Mouse (Mus musculus): Measurements from ENCODE around the gene Tctn1.

Tctn1 gene

GRCm38 (mm10) chr5:122285029-122285766 is 20.9 kb upstream of the Tctn1 start:
- peak; percentile 52 for DNase-seq

- DNase-seq, result peak; percentile 94
Observed at GRCm38 (mm10) chr5:122284183-122285028, 20.1 kb upstream of the Tctn1 start, which contains the start of gene Pptc7. Gene Pptc7 (plus strand): TSS chr5:122284365.

DNA sequence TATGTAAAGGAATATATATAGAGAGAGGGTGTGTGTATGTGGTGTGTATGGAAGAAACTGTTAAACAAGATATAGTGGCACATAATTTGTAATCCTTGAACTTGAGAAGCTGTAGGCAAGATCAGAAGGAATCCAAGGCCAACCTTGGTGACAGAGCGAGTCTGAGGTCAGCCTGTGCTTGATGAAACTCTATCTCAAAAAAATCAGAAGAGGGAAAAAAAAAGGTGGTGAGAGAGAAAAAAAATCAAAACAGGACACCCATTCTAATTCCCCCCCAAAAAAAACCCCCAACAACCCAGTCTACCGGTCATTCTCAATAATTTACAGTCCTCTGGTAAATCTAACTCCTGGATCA is 19.5 kb upstream of the Tctn1 start:
- no peak for DNase-seq

DNA sequence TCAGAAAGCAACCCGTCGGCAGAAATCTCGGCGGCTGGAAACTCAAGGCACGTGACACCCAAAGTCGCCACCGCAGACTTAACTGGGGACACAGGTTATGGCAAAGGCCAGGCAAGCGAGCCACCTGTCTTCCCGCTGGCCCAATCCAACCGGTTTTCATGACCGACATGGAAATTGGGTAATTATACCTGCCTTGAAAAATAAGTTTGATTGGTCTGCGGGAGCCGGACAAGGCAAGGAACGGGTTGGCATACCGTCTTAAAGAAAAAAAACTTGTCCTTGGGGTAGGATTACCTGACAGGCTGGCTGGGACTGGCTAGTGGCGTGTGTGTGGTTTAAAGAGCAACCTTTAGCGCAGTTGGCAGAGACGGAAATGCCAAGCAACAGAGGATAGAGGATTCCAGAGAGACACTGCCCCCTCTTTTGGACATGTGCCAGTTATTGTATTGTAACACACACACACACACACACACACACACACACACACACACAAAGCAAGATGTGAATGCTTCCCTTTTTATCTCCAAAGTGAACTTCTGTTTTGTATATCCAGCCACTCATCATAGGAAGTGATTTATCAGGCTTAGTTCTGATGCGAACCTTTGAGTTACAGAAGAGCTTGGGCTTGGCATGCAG is 16.7 kb upstream of the Tctn1 start:
- peak; percentile 48 for DNase-seq

GRCm38 (mm10) chr5:122280422-122280826 is 16.2 kb upstream of the Tctn1 start:
- peak; percentile 34 for DNase-seq

GRCm38 (mm10) chr5:122279799-122280421 is 15.7 kb upstream of the Tctn1 start:
- peak; percentile 54 for DNase-seq

GRCm38 (mm10) chr5:122278946-122279345 is 14.7 kb upstream of the Tctn1 start:
- DNase-seq, result no peak

- peak; percentile 62 for DNase-seq
Observed at GRCm38 (mm10) chr5:122274785-122275184, 10.5 kb upstream of the Tctn1 start.

DNA sequence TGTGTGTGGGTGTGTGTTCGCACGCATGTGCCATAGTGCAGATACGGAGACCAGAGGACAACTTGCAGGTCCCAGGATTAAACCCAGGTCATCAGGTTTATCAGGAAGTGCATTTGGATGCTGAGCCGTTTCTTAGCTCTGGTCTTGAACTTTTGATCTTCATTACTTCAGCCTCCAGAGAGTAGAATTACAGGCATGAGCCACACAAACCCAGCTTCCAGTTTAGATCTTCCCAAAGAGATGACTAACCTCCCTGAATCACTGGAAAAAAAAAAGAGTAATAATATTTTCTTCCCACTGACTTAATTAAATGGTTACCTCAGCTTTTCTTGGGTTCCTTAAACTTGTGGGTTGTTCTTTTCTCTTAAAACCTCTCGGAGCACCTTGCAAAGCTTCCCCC is 8.6 kb upstream of the Tctn1 start:
- no peak for DNase-seq

DNA sequence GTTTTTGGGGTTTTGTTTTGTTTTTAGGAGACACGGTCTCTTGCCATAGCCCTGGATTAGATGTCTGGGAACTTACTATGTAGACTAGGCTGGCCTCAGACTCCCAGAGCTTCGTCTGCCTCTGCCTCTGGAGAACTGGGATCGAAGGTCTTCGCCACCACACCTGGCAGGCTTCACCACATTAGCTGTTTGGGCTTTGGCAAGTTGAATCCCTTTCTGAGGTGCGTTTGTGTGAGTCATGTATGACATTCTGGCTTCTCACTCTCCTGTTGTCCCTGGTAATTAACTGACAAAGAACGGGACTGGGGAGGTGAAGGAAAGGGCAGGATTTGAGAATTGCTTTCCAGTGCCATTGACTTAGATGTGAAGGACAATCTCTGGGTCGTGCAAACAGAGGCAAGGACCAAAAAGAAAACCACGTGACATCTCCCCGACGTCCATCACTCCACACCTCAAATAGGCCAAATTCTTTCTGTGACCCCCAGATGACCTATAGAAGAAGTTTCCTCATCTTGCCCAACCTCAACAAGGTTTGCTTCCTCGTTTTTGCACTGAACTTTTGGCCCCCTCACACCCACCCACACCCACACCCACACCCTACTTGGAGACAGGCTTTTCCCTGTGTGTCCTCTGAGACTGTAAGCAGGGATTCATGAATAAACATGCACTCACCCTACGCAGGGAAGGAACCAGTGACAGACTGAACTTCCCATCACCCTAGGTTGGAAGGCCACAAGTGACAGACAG is 4.8 kb upstream of the Tctn1 start:
- DNase-seq, result peak; percentile 16

DNA sequence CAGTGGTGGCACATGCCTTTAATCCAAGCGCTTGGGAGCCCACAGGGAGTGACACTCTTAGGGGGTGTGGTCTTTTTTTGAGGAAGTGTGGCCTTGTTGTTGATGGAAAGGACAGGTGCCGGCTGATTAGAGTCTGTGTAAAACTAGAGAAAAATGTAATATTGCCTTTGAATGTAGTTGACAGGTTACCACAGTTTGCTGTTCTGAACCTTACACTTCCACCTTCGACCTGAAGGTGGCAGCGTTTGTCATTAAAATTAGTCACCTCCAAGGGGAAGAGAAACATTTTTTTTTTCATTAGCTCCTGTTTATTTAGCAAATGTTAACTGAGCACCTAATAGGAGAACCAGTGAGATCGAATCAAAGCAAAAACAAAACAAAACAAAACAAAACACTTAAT is 3.6 kb upstream of the Tctn1 start:
- peak; percentile 86 for DNase-seq

- no peak for DNase-seq
Observed at GRCm38 (mm10) chr5:122267136-122267535, 2.9 kb upstream of the Tctn1 start.

DNA sequence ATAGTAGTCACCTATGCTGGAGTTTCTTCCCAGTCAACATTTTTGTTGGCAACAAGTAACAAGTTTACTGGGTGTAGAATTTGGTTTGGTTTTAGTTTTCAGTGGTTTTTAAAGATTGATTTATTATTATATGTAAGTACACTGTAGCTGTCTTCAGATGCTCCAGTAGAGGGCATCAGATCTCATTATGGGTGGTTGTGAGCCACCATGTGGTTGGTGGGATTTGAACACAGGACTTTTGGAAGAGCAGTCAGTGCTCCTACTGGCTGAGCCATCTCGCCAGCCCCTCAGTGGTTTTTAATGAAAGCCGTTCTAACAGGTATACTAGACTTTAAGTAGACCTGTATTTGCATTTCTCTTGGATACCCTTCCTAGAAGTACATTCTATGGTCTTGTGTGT is 1.7 kb upstream of the Tctn1 start:
- DNase-seq, result no peak

GRCm38 (mm10) chr5:122265187-122265586 is 927 bp upstream of the Tctn1 start:
- DNase-seq, result no peak

DNA sequence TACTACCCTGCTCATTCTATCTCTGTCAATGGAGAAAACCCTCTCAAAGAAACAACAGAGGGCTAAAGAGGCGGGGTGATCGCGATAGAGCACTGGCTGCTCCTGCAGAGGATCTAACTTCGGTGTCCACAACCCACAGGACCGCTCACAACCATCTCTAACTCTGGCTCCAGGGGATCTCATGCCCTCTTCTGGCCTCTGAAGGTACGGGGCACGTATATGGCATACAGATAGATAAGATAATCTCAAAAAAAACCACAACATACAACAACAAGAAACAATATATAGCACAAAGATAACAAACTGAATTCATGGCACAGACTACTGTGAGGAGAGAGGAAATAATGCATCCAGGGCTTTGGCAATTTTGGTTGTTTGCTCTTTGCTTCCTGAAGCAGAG is 2.2 kb downstream of the Tctn1 start:
- DNase-seq, result no peak

GRCm38 (mm10) chr5:122258027-122258741 is 6.1 kb downstream of the Tctn1 start:
- no peak for DNase-seq

GRCm38 (mm10) chr5:122251895-122252606 is 12.2 kb downstream of the Tctn1 start:
- DNase-seq, result no peak

DNA sequence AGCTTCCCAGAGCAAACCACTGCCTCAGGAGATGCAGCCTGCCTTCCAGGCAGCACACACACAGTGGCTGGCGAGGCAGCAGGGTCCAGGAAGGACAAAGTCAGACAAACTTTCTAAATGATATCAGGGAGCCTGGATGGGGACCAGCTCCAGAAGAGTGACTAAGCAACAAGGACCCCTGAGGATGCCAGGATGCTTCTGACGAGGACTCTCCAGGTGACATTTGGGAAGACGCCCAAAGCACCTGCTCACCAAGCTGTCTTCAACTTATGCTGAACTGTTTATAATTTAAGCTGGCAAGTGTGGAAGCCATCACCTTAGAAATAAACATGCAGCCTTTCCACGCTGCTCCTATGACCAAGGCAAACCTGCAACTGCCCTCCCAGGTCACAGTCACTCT is 15.0 kb downstream of the Tctn1 start:
- DNase-seq, result no peak

DNA sequence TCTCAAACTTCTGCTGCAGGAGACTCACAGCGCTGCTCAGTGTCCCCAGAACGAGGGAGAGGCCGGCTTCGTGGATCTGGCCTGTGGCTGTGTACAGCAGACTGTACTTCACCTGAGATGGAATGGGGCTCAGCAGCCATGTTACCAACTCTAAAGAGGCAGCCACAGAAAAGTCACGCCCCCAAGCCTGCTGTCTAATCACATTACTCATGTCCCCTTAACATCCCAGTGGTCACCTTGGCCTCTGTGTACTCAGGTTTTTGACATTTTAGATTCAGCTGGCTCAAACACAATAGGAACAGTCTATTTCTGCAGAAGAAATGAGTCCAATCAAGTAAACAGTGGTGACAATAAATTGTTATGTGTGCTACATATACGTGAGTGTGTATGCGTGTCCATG is 16.3 kb downstream of the Tctn1 start:
- no peak for DNase-seq

GRCm38 (mm10) chr5:122247529-122247928 is 16.7 kb downstream of the Tctn1 start:
- no peak for DNase-seq

DNA sequence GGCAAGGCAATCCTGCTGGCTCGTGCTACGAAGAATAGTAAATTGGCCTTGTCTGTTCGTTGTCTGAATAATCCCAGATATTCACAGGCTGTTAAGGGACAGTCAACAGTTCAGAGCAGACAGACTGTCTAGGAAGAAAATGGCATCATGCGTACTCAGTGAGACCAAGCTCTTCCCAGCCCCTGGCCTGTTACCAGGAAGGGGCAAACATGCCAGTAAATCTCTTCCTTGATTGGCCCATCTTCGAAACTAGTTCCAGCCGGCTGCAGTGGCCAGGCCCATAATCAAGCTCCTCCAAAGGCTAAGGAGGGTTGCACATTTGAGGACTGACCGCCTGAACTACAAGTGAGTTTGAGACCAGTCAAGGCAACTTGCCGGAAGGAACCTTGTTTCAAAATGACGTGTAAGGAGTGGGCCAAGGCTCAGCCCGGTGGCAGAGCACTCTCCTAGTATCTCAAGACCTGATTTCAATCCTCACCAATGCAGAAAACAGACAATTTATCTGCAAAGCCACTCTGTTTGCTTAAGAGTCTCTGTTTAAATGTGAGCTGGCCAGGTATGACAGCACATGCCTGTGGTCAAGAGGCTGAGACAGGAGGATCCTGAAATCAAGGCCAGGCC is 17.6 kb downstream of the Tctn1 start:
- DNase-seq, result no peak
